Mouse (Mus musculus) splenic B cell, adult 2 months (primary cell): Measurements from ENCODE around the gene Snx15.

Experiments
- DNase-seq: peaks from one replicate; pipeline ENCODE4 v3.0.0-alpha.2; 2011; ENCODE audit warnings: low read depth, low spot score
- H3K27me3 ChIP-seq: 2 replicates; pipeline ENCODE4 v1.6.1; 2012; ENCODE audit warnings: mild to moderate bottlenecking, low read length, moderate library complexity, mixed read lengths; ENCODE audit not compliant: control insufficient read depth, poor library complexity, insufficient read depth, severe bottlenecking
- H3K36me3 ChIP-seq: 2 replicates; pipeline ENCODE4 v1.6.1; 2012; ENCODE audit warnings: mild to moderate bottlenecking, low read length, moderate library complexity, mixed read lengths; ENCODE audit not compliant: control insufficient read depth, poor library complexity, insufficient read depth, severe bottlenecking

Gene Snx15

GRCm38 (mm10) chr19:6070571-6071250, 57.4 kb downstream of the Snx15 start:
- peak; percentile 65 for DNase-seq
- no peaks in the 10 kb centered on the region; the same call in 1 of the 2 replicates for H3K36me3 ChIP-seq
- no peaks in the 10 kb centered on the region for H3K27me3 ChIP-seq

- no peak for DNase-seq
- H3K27me3 ChIP-seq = no peaks in the 10 kb centered on the region
- H3K36me3 ChIP-seq = no peaks in the 10 kb centered on the region; the same call in 1 of the 2 replicates
Measured at GRCm38 (mm10) chr19:6069851-6070250, 58.3 kb downstream of the Snx15 start.
